Mouse (Mus musculus): ENCODE results near the gene Rere.

- TF ChIP-seq CTCF (IDR thresholded peaks at IDR 0.05) (no peak), EP300 (IDR thresholded peaks at IDR 0.05) (no peak)
Observed at GRCm38 (mm10) chr4:150265471-150265870, 16.0 kb upstream of the Rere start.

Measured in lung, postnatal 0 days (tissue).